Mouse (Mus musculus): ENCODE results near the gene Psors1c2.

The Psors1c2 gene

DNA sequence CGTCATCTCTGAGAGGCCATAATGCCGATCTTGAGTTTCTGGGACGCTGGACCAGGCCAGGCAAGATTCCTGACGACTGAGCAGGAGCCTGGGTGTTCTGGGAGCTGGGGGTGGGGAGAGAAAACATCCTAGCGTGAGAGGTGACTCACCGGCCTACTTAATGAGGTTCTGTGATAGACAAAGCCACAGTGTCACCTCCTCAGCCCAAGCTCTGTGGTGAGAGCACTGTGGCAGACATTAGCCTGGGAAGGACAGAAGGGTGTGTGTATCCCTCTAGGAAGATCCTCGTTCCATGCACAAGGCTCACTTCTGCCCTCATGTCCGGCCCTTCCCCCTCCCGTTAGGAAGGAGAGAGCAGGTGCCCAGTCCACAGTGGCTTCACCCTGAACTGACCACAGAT is 24.4 kb downstream of the Psors1c2 start:
- no peak for DNase-seq (ENCODE audit: low spot score in 2 of 2)

DNA sequence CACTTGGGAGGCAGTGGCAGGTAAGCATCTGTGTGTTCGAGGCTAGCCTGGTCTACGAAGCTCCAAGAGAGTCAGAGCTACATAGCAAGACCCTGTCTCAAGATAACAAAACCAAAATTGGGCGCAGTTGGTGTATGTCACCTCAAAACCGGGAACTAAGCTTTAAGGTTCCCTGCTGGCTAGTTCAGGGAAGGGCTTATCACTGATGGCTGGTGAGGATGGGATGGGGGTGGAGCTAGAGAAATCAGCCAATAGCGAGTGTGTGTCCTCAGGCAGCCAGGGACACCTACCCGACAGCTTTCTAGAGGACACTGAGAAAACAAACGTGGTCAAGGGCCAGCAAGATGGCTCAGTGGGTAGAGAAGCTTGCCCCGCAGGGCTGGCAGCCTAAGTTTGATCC is 25.2 kb downstream of the Psors1c2 start:
- DNase-seq (ENCODE audit: low spot score in 2 of 2): no peak

- DNase-seq (ENCODE audit: low spot score in 2 of 2): no peak
Measured at GRCm38 (mm10) chr17:35567150-35567549, 34.1 kb downstream of the Psors1c2 start, which contains the start of gene 2300002M23Rik. Gene 2300002M23Rik (plus strand): TSS chr17:35567450.

DNA sequence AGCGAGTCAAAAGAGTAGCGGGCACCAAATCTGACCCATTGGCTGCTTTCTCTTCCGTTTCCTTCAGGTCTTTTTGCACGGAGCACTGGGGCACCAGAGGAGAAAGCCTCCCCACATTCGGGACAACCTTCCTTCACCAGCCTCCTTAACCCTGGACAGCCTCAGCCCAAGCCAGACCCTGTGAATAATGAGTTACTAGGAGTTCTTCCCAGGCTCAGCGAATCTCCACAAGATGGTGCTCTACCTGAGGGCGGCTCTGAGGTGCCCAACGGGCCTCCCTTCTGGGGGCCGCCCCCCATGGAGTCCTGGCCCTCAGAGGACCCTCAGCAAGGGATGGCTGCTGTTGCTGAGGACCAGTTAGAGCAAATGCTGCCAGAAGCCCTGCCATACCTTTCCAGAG is 34.8 kb downstream of the Psors1c2 start:
- DNase-seq (ENCODE audit: low spot score in 2 of 2): no peak

GRCm38 (mm10) chr17:35569091-35569944 is 36.3 kb downstream of the Psors1c2 start:
- no peak for DNase-seq (ENCODE audit: low spot score in 2 of 2)

DNA sequence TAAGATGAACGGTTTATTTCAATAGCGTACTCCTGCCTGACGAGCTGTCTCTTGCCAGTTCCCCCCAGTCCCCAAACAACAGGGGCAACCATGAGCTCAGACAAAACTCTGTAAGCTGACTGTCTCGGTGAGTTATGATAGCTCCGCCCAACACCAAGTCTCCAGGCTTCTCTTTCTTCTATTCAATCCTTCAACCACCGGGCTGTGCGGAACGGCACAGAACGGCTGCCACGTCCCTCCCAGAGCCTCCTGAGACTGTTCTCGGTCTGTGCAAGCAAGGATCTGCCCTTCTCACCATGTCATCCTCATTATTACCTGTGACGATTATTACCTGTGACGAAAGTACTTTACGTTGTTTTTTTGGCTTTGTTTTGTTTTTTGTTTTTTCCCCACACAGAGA is 37.8 kb downstream of the Psors1c2 start:
- DNase-seq (ENCODE audit: low spot score in 2 of 2): no peak

DNA sequence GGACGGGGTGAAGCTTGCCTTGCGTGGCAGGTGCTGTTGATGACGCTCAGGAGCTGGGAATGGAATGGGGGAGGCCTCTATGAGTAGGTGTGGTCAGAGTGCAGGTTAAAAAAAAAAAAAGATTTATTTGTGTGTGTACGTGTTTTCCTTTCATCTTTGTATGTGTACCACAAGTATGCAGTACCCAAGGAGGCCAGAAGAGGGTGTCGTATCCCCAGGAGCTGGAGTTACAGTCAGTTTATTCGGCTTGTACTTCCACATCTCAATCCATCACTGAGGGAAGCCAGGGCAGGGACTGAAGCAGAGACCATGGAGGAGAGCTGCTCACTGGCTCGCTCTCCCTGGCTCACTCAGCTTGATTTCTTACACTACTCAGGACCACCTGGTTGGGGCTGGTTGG is 38.5 kb downstream of the Psors1c2 start:
- no peak for DNase-seq (ENCODE audit: low spot score in 2 of 2)

DNA sequence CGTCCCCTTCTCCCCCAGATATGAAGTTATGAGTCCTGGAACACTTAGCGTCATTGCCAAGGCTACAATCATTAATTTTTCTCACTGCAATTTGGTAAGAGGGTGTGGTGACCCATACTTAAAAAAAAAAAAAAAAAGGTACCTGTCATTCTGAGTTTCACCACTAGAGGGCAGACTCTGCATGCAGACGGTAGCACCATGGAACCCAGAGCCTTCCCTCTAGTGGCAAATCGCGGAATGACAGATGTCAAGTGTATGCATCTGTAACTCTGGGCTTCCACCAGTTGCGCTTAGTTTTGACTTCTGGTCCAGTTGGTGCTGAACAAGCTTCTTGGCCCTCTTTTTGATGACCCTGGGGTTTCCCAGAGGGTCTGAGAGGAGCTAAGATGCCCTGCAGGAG is 45.2 kb downstream of the Psors1c2 start:
- peak; percentile 82 to 83 for DNase-seq (ENCODE audit: low spot score in 2 of 2)

DNA sequence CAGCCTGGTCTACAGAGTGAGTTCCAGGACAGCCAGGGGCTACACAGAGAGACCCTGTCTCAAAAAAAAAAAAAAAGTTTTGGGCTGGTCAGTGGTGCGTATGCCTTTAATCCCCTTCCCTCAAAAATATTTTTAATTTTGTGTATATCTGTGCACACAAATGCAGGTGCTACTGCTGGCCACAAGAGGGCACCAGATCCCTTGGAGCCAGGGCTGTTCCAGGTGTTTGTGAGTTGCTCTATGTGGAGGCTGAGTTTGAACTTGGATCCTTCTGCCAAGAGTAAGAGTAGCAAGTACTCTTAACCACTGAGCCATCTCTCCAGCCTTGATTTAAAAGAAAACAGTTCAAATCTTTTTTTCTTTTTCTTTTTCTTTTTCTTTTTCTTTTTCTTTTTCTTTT is 49.9 kb downstream of the Psors1c2 start:
- no peak for DNase-seq (ENCODE audit: low spot score in 2 of 2)

Data from right cerebral cortex, adult 2 months (tissue).